Mouse (Mus musculus) forebrain, postnatal 0 days (tissue): ENCODE measurements around the gene Dhrs9. TPM values are rescaled to one million over a fixed set of nuclear protein-coding genes. Genes with fewer than 3 reads are reported as not detected.

Experiments
- ATAC-seq: fragments of 200-750 bp; cut with Nextera tagmentation; 2 replicates; pipeline ENCODE4 v1.8.0; 2017; ENCODE audit warnings: mild to moderate bottlenecking, moderate library complexity
- DNase-seq: peaks from one replicate; pipeline ENCODE4 v3.0.0-alpha.2; 2015
- H3K27ac ChIP-seq: fragments of 300-500 bp; sonication (generic); 2 replicates; pipeline ENCODE4 v1.5.1; 2014; ENCODE audit warnings: low read depth, mild to moderate bottlenecking, antibody characterized with exemption, low read length, moderate library complexity, mixed read lengths
- H3K27me3 ChIP-seq: fragments of 300-500 bp; sonication (generic); 2 replicates; pipeline ENCODE4 v1.6.1; 2014; ENCODE audit warnings: mild to moderate bottlenecking, low read length, mixed read lengths; ENCODE audit not compliant: insufficient read depth
- H3K36me3 ChIP-seq: fragments of 300-500 bp; sonication (generic); 2 replicates; pipeline ENCODE4 v1.6.1; 2014; ENCODE audit warnings: mild to moderate bottlenecking, moderate library complexity; ENCODE audit not compliant: insufficient read depth
- H3K4me1 ChIP-seq: fragments of 300-500 bp; sonication (generic); 2 replicates; pipeline ENCODE4 v1.6.1; 2014; ENCODE audit warnings: antibody characterized with exemption; ENCODE audit not compliant: insufficient read depth
- H3K4me2 ChIP-seq: fragments of 300-500 bp; sonication (generic); 2 replicates; pipeline ENCODE4 v1.6.1; 2014; ENCODE audit warnings: low read depth, mild to moderate bottlenecking, moderate library complexity
- H3K4me3 ChIP-seq: fragments of 300-500 bp; sonication (generic); 2 replicates; pipeline ENCODE4 v1.5.1; 2014; ENCODE audit warnings: low read depth, low read length, mixed read lengths
- H3K9ac ChIP-seq: fragments of 300-500 bp; sonication (generic); 2 replicates; pipeline ENCODE4 v1.6.1; 2014; ENCODE audit warnings: mild to moderate bottlenecking
- H3K9me3 ChIP-seq: fragments of 300-500 bp; sonication (generic); 2 replicates; pipeline ENCODE4 v1.6.1; 2016; ENCODE audit warnings: low read length
- CTCF ChIP-seq: sonication (generic); IDR thresholded peaks from 2 replicates; pipeline ENCODE4 v1.5.1; 2016; ENCODE audit warnings: antibody characterized with exemption, control low read depth, low read depth
- WGBS: fragments of 180-500 bp; shearing (Covaris S2); extraction: QIAGEN DNeasy Blood & Tissue Kit; methylation state at CpG from one replicate; pipeline ENCODE4 v1.1.7; 2014; 5-methylcytosine and 5-hydroxymethylcytosine counted together
- polyA plus RNA-seq: library from polyadenylated mRNA; unstranded; fragments of >200 nt; fragmentation: Nextera tagmentation; extraction: Ambion mirVana; gene quantifications from 2 replicates; pipeline ENCODE4 v1.2.1, GENCODE M21; 2015
- total RNA-seq: library from RNA; depleted of rRNA; stranded (reverse); fragments of >200 nt; gene quantifications from 2 replicates; pipeline ENCODE4 v1.2.3, GENCODE M21; 2014

Gene Dhrs9
- total and polyA plus RNA-seq, 2 experiments from 2014 or later, result not detected

- WGBS, result 92% methylated on average over 12 of the region's 12 CpGs
- no peak for TF ChIP-seq CTCF
- Histone ChIP-seq H3K27ac (no peak overlapping the region), H3K36me3 (no peaks in the 10 kb centered on the region), H3K4me2 (no peak overlapping the region), H3K4me1 (no peaks in the 10 kb centered on the region), H3K9ac (no peak overlapping the region), H3K9me3 (no peaks in the 10 kb centered on the region), H3K27me3 (no peaks in the 10 kb centered on the region), H3K4me3 (no peak overlapping the region)
- DNase-seq (no peak), ATAC-seq (no peak)
Observed at GRCm38 (mm10) chr2:69396760-69397435, 16.7 kb downstream of the Dhrs9 start.

DNA sequence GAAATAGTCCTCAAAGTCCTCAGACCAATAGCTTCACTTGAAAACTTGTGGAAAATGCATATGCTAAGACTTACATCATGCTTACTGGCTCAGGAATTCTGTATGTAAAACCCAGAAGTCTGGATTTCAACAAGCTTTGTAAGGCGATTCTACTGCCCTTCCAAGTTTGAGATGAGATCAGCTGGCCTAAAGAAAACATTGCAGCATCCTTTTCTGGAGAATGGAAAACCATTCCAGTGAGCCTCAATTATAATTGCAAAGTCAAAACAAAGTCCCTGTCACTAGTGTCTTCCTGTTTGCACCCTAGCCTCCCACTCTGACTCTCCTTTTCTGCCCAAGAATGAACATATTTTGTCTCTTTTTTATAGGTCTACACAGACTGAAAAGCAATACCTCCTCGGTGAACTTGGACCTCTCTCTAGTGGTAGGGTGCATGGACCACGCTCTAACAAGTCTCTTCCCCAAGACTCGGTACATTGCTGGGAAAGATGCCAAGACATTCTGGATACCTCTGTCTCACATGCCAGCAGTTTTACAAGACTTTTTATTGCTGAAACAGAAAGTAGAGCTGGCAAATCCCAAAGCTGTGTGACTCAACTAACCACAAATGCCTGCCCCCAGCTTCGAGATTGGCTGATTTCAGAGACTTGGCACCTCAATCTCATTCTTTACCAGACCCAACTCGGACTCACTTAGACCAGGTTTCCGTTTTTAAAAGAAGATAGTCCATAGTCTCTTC lies 20.8 kb downstream of the Dhrs9 start:
- ATAC-seq, result no peak
- Histone ChIP-seq H3K9me3 (no peaks in the 10 kb centered on the region), H3K27ac (no peak overlapping the region), H3K36me3 (no peaks in the 10 kb centered on the region), H3K27me3 (no peaks in the 10 kb centered on the region), H3K4me1 (no peaks in the 10 kb centered on the region), H3K4me2 (no peak overlapping the region), H3K9ac (no peak overlapping the region), H3K4me3 (no peak overlapping the region)
- WGBS, result 63% methylated on average over 7 of the region's 7 CpGs
- DNase-seq, result no peak
- TF ChIP-seq CTCF, result no peak

DNA sequence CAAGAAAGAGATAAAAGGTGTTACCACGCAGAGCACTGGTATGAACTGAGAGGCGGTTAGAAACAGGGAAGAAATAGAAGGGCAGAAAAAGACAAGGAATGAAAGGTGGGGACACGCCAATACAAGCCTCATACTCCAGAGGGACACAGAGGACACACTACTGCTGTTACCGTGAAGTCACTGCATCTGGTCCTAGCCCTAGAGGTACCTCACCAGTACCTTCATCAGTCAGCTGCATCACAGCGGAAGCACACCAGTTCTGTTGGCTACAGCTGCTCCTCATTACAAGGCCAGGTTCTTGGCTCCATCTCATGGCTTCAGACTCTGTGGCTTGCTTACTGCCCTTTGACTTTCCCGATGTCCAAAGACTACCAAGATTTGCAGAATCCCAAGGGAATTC lies 21.6 kb downstream of the Dhrs9 start:
- WGBS, result 88% methylated on average over 6 of the region's 6 CpGs
- Histone ChIP-seq H3K4me3 (no peak overlapping the region), H3K4me1 (no peaks in the 10 kb centered on the region), H3K9ac (no peak overlapping the region), H3K36me3 (no peaks in the 10 kb centered on the region), H3K27me3 (no peaks in the 10 kb centered on the region), H3K9me3 (no peaks in the 10 kb centered on the region), H3K27ac (no peak overlapping the region), H3K4me2 (no peak overlapping the region)
- TF ChIP-seq CTCF, result no peak
- ATAC-seq (no peak), DNase-seq (no peak)

GRCm38 (mm10) chr2:69402309-69402708 lies 22.1 kb downstream of the Dhrs9 start:
- Histone ChIP-seq H3K36me3 (no peaks in the 10 kb centered on the region), H3K27ac (no peak overlapping the region), H3K9me3 (no peaks in the 10 kb centered on the region), H3K4me2 (no peak overlapping the region), H3K9ac (no peak overlapping the region), H3K27me3 (no peaks in the 10 kb centered on the region), H3K4me3 (no peak overlapping the region), H3K4me1 (no peaks in the 10 kb centered on the region)
- ATAC-seq, result peak; percentile 78
- WGBS, result 75% methylated on average over 7 of the region's 7 CpGs
- DNase-seq, result peak; percentile 66
- TF ChIP-seq CTCF, result no peak

- Histone ChIP-seq H3K9ac (no peak overlapping the region), H3K27ac (no peak overlapping the region), H3K36me3 (no peaks in the 10 kb centered on the region), H3K4me3 (no peak overlapping the region), H3K4me2 (no peak overlapping the region), H3K27me3 (no peaks in the 10 kb centered on the region), H3K4me1 (no peaks in the 10 kb centered on the region), H3K9me3 (no peaks in the 10 kb centered on the region)
- ATAC-seq (no peak), DNase-seq (no peak)
- WGBS, result 93% methylated on average over 5 of the region's 5 CpGs
- no peak for TF ChIP-seq CTCF
Observed at GRCm38 (mm10) chr2:69405692-69406091, 25.4 kb downstream of the Dhrs9 start.

GRCm38 (mm10) chr2:69414539-69414938 lies 34.3 kb downstream of the Dhrs9 start:
- H3K4me2 ChIP-seq, result no peak overlapping the region
- no peak overlapping the region for H3K27ac ChIP-seq
- no peak overlapping the region for H3K9ac ChIP-seq
- H3K4me3 ChIP-seq, result no peak overlapping the region
- H3K4me1 ChIP-seq, result peaks cover 8% of the 10 kb centered on the region; the same call in 1 of the 2 replicates
- ATAC-seq (no peak), DNase-seq (no peak)
- H3K27me3 ChIP-seq, result no peaks in the 10 kb centered on the region
- 91% methylated on average over 10 of the region's 10 CpGs for WGBS
- no peaks in the 10 kb centered on the region for H3K36me3 ChIP-seq
- no peaks in the 10 kb centered on the region for H3K9me3 ChIP-seq
- no peak for TF ChIP-seq CTCF

DNA sequence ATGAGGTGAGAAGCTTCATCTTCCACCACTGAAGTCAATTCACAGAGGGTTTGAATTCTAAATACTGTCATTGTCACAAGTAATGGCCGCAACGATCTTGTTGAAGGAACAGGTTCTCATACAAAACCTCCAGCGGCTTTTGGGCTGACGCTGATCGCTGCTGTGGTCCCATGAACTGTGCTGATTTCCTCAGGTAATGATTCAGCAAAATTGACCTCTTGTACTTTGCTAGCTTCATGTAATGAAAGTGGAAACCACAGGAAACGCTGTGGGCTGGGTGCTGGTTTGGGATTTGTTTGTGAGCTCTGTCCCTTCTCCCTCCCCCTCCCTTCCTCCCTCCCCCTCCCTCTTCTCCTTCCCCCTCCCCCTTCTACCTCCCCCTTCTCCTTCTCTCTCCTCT lies 34.8 kb downstream of the Dhrs9 start:
- no peaks in the 10 kb centered on the region for H3K9me3 ChIP-seq
- WGBS, result 88% methylated on average over 6 of the region's 6 CpGs
- TF ChIP-seq CTCF, result no peak

More for the DNA sequence above, 34.8 kb downstream of the Dhrs9 start:
- Histone ChIP-seq H3K4me3 (no peak overlapping the region), H3K9ac (no peak overlapping the region), H3K36me3 (no peaks in the 10 kb centered on the region), H3K4me2 (no peak overlapping the region), H3K27ac (no peak overlapping the region), H3K4me1 (peaks cover 8% of the 10 kb centered on the region; the same call in 1 of the 2 replicates), H3K27me3 (no peaks in the 10 kb centered on the region)
- DNase-seq (no peak), ATAC-seq (no peak)
